Mouse (Mus musculus): Measurements from ENCODE around the gene Serpina1e.

Serpina1e gene

GRCm38 (mm10) chr12:103958798-103959197, at the start of gene Serpina1e:
Gene Serpina1e, minus strand, starts transcription at chr12:103958975.
- no peak for DNase-seq

- DNase-seq: no peak
Measured at GRCm38 (mm10) chr12:104004689-104005088, 45.9 kb upstream of the Serpina1e start.

DNA sequence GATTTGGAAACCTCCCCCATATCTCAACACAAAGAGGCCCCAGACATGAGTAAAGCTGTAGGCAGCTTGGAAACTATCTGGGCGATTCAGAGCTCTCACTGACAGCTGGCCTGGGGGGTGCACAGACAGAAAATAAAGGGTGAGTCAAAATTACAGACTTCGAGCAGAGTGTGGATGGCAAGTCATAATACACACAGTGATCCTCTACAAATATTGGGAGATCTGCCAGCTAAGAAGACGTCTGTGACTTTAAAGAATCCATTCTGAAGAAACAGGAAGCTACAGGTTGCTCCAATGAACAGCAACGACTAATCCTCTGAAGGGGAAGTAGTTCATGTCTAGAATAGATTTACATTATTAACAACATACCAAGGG, 44.5 kb upstream of the Serpina1e start:
- DNase-seq: no peak

- no peak for DNase-seq
Measured at GRCm38 (mm10) chr12:104002569-104003237, 43.9 kb upstream of the Serpina1e start.

DNA sequence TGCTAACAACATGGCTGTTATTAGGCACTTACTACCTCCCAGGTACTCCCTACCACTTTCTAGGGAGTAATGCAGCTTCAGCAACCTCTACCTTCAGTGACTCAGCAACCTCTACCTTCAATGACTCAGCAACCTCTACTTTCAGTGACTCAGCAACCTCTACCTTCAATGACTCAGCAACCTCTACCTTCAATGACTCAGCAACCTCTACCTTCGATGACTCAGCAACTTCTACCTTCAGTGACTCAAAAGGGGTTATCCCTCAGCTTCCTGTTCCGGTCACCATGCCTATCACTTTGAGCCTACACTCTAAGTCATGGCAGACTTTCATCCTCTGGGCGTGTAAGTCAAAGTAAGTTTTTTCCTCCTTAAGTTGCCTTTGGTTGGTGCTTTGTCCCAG, 41.8 kb upstream of the Serpina1e start:
- no peak for DNase-seq

DNA sequence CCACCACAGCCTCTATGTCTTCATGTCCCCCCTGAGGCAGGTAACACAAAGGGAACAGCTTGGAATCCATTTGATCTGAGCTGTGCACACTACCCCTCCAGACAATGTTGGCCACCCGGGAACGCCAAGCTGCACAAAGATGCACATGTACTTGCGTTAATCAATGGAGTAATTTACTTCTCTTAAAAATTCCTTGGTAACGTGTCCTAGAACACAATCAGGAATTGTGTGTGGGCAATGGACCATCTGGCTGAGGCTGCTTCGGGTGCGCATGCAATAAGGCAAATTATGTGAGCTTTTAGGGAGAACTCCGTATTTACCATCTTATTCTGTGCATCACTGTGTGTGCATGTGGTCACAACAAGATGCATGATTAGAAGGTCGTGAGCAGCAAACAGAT, 40.8 kb upstream of the Serpina1e start:
- no peak for DNase-seq

- DNase-seq: no peak
Measured at GRCm38 (mm10) chr12:103996513-103996912, 37.7 kb upstream of the Serpina1e start.

- peak; percentile 25 to 34 for DNase-seq
Measured at GRCm38 (mm10) chr12:103995292-103996072, 36.7 kb upstream of the Serpina1e start.

DNA sequence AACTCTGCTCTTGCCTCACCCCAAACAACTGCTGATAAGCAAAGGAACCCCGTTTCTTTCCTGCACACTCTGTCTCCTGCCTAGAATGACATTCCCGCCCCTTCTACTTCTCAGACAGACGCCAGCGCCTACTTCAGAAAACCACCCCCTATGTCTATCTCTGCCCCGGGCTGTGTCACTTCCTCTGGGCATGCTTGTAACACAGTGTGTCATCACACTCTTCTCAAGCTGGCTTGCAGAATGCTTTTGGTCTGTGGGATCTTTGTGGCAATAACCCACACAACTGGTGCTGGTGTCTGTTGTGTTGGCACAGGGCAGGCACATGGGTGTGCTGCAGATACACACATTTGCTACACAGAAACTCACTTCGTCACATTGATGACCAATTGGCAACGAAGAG, 34.2 kb upstream of the Serpina1e start:
- DNase-seq: no peak

DNA sequence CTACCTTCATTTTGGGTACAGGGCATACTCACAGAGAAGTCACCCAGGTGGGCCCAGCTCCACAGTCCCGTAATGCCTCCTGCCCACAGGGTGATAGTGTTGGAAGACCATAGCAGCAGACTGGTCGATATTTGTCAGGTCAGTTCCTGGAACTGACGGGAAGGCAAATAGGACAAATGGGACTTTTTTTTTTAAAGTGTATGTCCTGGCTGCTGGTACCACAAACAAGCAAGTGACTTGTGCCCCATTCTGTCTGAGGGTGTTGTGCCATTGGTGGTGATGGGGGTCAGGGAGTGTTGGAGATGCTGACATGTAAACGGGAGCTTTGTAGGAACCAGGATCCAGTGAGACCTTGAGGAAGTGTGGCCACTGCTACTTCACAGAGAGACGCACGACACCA, 31.1 kb upstream of the Serpina1e start, which contains the start of gene Serpina11:
TSS of gene Serpina11 (minus strand) at position 101 of the 400 bp plus-strand sequence.
- no peak for DNase-seq

GRCm38 (mm10) chr12:103989514-103989767, 30.7 kb upstream of the Serpina1e start:
- no peak for DNase-seq

- DNase-seq: no peak
Measured at GRCm38 (mm10) chr12:103988754-103989513, 30.2 kb upstream of the Serpina1e start.

DNA sequence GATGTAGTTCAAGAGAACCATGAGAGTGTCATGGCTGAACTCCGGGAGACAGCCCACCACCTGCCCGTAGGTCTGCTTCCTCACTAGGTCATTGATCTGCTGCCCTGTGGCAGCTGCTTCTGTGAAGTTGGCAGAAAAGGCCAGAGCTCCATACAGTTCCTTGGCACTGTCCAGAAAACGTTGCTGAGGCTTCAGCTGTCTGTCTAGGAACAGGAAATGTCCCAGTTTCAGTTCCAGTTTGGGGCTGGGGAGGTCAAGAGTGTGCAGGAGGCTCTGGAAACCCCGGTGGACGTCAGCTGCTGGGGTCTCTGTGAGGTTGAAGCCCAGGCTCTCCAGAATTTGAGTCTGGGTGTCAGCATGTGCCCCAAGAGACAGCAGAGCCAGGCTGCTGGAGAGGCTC, 27.1 kb upstream of the Serpina1e start:
- DNase-seq: no peak

GRCm38 (mm10) chr12:103984935-103985334, 26.2 kb upstream of the Serpina1e start:
- DNase-seq: peak in 1 of 2 experiments; percentile 11

DNA sequence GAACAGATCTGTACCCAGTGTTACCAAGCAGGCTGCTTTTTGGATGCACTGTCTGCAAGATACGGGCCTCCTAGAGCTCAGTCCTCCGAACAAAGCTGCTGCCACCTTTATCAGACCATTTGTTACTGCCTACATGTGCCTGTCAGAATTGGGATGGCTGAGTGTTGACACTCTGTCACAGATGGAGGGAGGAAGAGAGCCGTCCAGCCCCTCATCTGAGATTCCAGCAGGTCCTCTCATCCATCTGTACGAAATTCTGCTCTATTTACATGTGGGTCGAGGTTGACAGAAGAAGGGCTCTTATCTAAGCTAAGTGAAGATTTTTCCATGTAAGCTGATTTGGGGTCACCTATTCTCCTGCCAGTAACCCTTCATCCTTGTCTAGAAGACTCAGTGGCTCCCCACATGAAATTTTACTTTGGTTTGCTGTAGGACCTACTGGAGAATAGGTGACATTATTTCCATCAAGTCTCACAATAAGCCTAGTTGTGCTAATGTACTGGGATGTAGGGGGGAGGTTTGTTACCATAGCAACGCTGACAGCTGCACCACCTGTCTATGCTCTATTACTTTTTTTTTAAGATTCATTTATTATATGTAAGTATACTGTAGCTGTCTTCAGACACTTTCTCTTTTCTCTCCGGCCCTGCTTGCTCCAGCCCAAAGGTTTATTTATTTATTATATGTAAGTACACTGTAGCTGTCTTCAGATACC, 23.0 kb upstream of the Serpina1e start:
- no peak for DNase-seq

DNA sequence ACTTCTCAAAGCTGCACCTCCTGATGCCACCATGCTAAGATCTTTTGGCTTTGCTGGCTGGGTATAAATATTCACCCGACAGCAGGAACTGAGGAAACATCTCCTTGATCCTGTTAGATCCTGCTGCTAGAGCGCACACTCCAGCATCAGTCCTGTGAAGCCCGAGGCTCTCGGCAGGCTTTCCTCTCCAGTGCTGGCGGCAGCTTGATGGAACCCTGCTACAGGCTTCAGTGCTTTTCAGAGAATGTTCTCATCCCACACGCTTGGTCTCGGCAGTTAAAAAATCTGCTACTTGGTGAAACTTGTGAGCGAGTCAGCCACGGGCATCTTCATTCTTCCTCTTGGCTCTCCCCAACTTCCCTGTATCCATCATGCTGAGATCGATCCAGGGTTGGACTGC, 19.5 kb upstream of the Serpina1e start:
- DNase-seq: no peak

- DNase-seq: no peak
Measured at GRCm38 (mm10) chr12:103977846-103978245, 19.1 kb upstream of the Serpina1e start.

GRCm38 (mm10) chr12:103977060-103977459, 18.3 kb upstream of the Serpina1e start:
- no peak for DNase-seq

DNA sequence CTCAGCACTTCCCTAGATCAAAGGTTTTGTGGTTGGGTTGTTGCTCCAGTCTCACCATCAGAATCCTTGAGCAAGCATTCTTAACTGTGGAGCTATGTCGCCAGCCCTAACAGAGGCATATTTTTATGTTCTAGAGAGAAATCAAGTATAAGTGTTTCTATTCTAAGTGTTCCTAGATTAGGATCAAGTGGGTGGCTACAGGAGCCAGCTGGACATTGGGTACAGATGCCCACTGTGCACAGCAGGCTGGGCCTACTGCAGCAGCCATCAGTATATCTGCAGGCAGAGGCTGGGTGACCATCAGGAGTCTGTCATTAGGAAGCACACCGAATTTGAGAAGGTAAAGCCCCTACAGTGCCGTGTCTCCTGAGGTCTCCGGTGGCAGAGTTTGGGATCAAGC, 12.3 kb upstream of the Serpina1e start:
- no peak for DNase-seq

GRCm38 (mm10) chr12:103969577-103970116, 10.9 kb upstream of the Serpina1e start:
- no peak for DNase-seq

- DNase-seq: no peak
Measured at GRCm38 (mm10) chr12:103966761-103967160, 8.0 kb upstream of the Serpina1e start.

DNA sequence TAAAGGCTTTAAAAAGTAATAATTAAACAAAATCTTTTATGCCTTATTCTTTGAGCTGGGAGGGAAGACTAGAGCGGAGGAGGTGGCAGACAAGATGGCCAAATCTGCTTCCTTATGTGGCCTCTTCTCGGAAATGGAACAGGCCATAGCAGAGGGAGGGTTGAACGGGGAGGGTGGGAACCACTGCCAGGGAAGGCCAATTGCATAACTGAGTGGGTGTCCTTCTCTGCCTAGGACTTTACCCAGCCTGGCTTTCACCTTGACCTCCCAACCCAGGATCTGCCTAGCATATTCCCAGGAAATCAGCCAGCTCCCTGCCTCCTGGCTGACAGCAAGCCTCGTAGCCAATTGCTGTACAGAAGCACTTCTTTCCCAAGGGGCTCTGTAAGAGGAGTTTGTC, 4.5 kb upstream of the Serpina1e start:
- DNase-seq: no peak

- no peak for DNase-seq
Measured at GRCm38 (mm10) chr12:103962860-103963259, 4.1 kb upstream of the Serpina1e start.

Measured in thymus, postnatal 36 days (tissue).